Mouse (Mus musculus) right cerebral cortex, postnatal 36 days (tissue): ENCODE results near the gene Smim1.

ENCODE experiments used
- DNase-seq, 2 experiments: peaks; one replicate each; pipeline ENCODE4 v3.0.0; 2022; ENCODE audit warnings: low spot score in 2 of 2, mixed read lengths in 1 of 2

Gene Smim1

GRCm38 (mm10) chr4:154021432-154021831, 4.6 kb downstream of the Smim1 start:
- DNase-seq: no peak

GRCm38 (mm10) chr4:154019571-154019970, 6.5 kb downstream of the Smim1 start:
- no peak for DNase-seq

- no peak for DNase-seq
Measured at GRCm38 (mm10) chr4:154015476-154015875, 10.6 kb downstream of the Smim1 start.

GRCm38 (mm10) chr4:154012132-154012882, 13.7 kb downstream of the Smim1 start:
- no peak for DNase-seq

- peak; percentile 75 to 82 for DNase-seq
Measured at GRCm38 (mm10) chr4:154011646-154012089, 14.4 kb downstream of the Smim1 start, which contains the start of gene Lrrc47. Gene Lrrc47, plus strand, starts transcription at chr4:154011731.

GRCm38 (mm10) chr4:154010907-154011645, 15.0 kb downstream of the Smim1 start:
- DNase-seq: no peak

- DNase-seq: no peak
Measured at GRCm38 (mm10) chr4:154007759-154008158, 18.3 kb downstream of the Smim1 start.

GRCm38 (mm10) chr4:154006264-154006663, 19.8 kb downstream of the Smim1 start:
- DNase-seq: no peak

- peak in 1 of 2 experiments; percentile 30 for DNase-seq
Measured at GRCm38 (mm10) chr4:154005488-154005887, 20.5 kb downstream of the Smim1 start.

GRCm38 (mm10) chr4:153993505-153993904, 32.5 kb downstream of the Smim1 start:
- no peak for DNase-seq

- DNase-seq: no peak
Measured at GRCm38 (mm10) chr4:153992715-153993114, 33.3 kb downstream of the Smim1 start.

GRCm38 (mm10) chr4:153980470-153980869, 45.6 kb downstream of the Smim1 start:
- DNase-seq: no peak

GRCm38 (mm10) chr4:153979243-153979642, 46.8 kb downstream of the Smim1 start:
- no peak for DNase-seq

GRCm38 (mm10) chr4:153975768-153976167, 50.3 kb downstream of the Smim1 start:
- DNase-seq: no peak

- no peak for DNase-seq
Measured at GRCm38 (mm10) chr4:153975292-153975662, 50.8 kb downstream of the Smim1 start.

- DNase-seq: peak; percentile 92 to 93
Measured at GRCm38 (mm10) chr4:153974431-153975291, 51.4 kb downstream of the Smim1 start, which contains the start of the genes Dffb and Cep104. Gene Dffb, minus strand, starts transcription at chr4:153975126. Gene Cep104, plus strand, starts transcription at chr4:153975194.
